Mouse (Mus musculus) heart, embryonic 12.5 days (tissue): ENCODE results near the gene Tas2r104. TPM values are rescaled to one million over a fixed set of nuclear protein-coding genes. Genes with fewer than 3 reads are reported as not detected.

Source experiments
- ATAC-seq: fragments of 200-750 bp; cut with Nextera tagmentation; 2 replicates; pipeline ENCODE4 v1.8.0; 2017; ENCODE audit warnings: moderate TSS enrichment, moderate library complexity; ENCODE audit not compliant: insufficient number of reproducible peaks, low FRiP score
- H3K27ac ChIP-seq: fragments of 300-500 bp; sonication (generic); 2 replicates; pipeline ENCODE4 v1.5.1; 2016; ENCODE audit warnings: mild to moderate bottlenecking, moderate library complexity; ENCODE audit not compliant: poor library complexity, severe bottlenecking
- H3K27me3 ChIP-seq: fragments of 300-500 bp; sonication (generic); replicated peaks from 2 replicates; pipeline ENCODE4 v1.6.1; 2016; ENCODE audit warnings: mild to moderate bottlenecking, moderate library complexity
- H3K36me3 ChIP-seq: fragments of 300-500 bp; sonication (generic); 2 replicates; pipeline ENCODE4 v1.6.1; 2016; ENCODE audit warnings: mild to moderate bottlenecking, moderate library complexity
- H3K4me1 ChIP-seq: fragments of 300-500 bp; sonication (generic); replicated peaks from 2 replicates; pipeline ENCODE4 v1.6.1; 2016; ENCODE audit warnings: mild to moderate bottlenecking
- H3K4me2 ChIP-seq: fragments of 300-500 bp; sonication (generic); 2 replicates; pipeline ENCODE4 v1.6.1; 2016; ENCODE audit warnings: mild to moderate bottlenecking, moderate library complexity
- H3K4me3 ChIP-seq: fragments of 300-500 bp; sonication (generic); 2 replicates; pipeline ENCODE4 v1.5.1; 2016; ENCODE audit warnings: mild to moderate bottlenecking
- H3K9ac ChIP-seq: fragments of 300-500 bp; sonication (generic); 2 replicates; pipeline ENCODE4 v1.6.1; 2016; ENCODE audit warnings: mild to moderate bottlenecking, moderate library complexity
- H3K9me3 ChIP-seq: fragments of 300-500 bp; sonication (generic); replicated peaks from 2 replicates; pipeline ENCODE4 v1.6.1; 2016; ENCODE audit warnings: mild to moderate bottlenecking, moderate library complexity
- WGBS: fragments of 180-500 bp; shearing (Covaris S2); methylation state at CpG from one replicate; pipeline ENCODE4 v1.1.7; 2016; 5-methylcytosine and 5-hydroxymethylcytosine counted together
- polyA plus RNA-seq: library from polyadenylated mRNA; unstranded; fragments of >200 nt; fragmentation: Nextera tagmentation; extraction: Ambion mirVana; gene quantifications from 2 replicates; pipeline ENCODE4 v1.2.1, GENCODE M21; 2016

Tas2r104 gene
- not detected in 2 replicates for polyA plus RNA-seq

GRCm38 (mm10) chr6:131685644-131686043 lies at the start of gene Tas2r104:
Tas2r104 (minus strand) TSS chr6:131685744.
- H3K36me3 ChIP-seq: no peaks in the 10 kb centered on the region
- H3K27ac ChIP-seq: no peak within 1 kb of the TSS
- no peak for ATAC-seq
- H3K27me3 ChIP-seq: no peaks in the 10 kb centered on the region
- peaks cover 3% of the 10 kb centered on the region; the same call in 1 of the 2 replicates for H3K9me3 ChIP-seq
- no peak within 1 kb of the TSS for H3K4me3 ChIP-seq
- no peaks in the 10 kb centered on the region for H3K4me1 ChIP-seq
- no peak within 1 kb of the TSS for H3K4me2 ChIP-seq
- no peak within 1 kb of the TSS for H3K9ac ChIP-seq
- 63% methylated on average over 1 of the region's 1 CpGs for WGBS

DNA sequence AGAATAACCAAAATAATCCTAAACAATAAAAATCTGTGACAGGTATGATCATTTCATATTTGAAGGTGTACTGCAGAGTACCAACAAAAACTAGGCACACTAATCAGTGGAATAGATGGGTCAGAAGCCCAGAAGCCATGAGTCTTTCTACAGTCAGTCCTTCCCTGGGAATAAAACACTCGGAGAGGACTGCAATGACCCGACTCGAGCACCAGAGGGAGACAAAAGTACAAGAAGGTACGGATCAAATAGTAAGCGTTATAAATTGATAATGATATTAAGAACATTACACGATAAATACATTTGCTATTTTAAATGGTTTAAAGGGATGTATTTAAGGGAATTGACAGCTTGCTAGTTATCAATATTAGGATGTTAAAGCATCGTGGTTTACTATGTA lies 27.3 kb upstream of the Tas2r104 start:
- no peak for ATAC-seq
- Histone ChIP-seq H3K9ac (no peak overlapping the region), H3K9me3 (0 out of 2 replicates have a peak, but pooled peaks cover 11% of the 10 kb centered on the region), H3K4me2 (no peak overlapping the region), H3K27me3 (no peaks in the 10 kb centered on the region), H3K27ac (no peak overlapping the region), H3K36me3 (no peaks in the 10 kb centered on the region), H3K4me1 (no peaks in the 10 kb centered on the region), H3K4me3 (no peak overlapping the region)
- WGBS: 32% methylated on average over 7 of the region's 7 CpGs

DNA sequence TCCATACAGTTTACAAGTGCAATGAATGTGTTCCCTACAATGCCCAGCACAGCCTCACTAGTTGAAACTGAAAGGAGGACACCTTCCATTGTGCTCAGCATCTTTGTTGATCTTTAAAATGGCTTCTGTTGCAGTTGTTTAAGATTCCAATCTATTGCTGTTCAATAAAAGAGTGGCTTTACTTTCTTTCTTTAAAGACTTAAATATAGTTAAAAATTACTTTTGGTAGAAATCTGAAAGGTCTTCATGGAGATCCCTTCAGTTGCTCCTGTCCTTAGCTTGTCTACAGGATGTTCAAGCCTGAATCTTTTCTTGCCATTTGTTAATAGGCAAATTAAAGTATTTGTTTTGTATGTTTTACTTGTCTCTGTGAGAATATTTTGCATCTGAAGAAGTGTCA lies 4.4 kb upstream of the Tas2r104 start, which contains the start of gene Tas2r114:
Gene Tas2r114 (minus strand): TSS at position 101 of the 400 bp plus-strand sequence.
- no peak for ATAC-seq
- Histone ChIP-seq H3K4me3 (no peak within 1 kb of the TSS), H3K4me1 (no peaks in the 10 kb centered on the region), H3K4me2 (no peak within 1 kb of the TSS), H3K9ac (no peak within 1 kb of the TSS), H3K36me3 (no peaks in the 10 kb centered on the region), H3K9me3 (peaks cover 8% of the 10 kb centered on the region), H3K27me3 (no peaks in the 10 kb centered on the region), H3K27ac (no peak within 1 kb of the TSS)

- H3K27me3 ChIP-seq: no peaks in the 10 kb centered on the region
- H3K27ac ChIP-seq: no peak within 1 kb of the TSS
- H3K4me1 ChIP-seq: no peaks in the 10 kb centered on the region
- no peak within 1 kb of the TSS for H3K4me2 ChIP-seq
- no peak within 1 kb of the TSS for H3K4me3 ChIP-seq
- WGBS: 77% methylated on average over 1 of the region's 1 CpGs
- H3K9me3 ChIP-seq: peaks cover 11% of the 10 kb centered on the region
- no peaks in the 10 kb centered on the region for H3K36me3 ChIP-seq
- ATAC-seq: no peak
- H3K9ac ChIP-seq: no peak within 1 kb of the TSS
Measured at GRCm38 (mm10) chr6:131687395-131687794, 1.9 kb upstream of the Tas2r104 start, which contains the start of gene Tas2r105. Tas2r105 (minus strand) TSS chr6:131687495.

DNA sequence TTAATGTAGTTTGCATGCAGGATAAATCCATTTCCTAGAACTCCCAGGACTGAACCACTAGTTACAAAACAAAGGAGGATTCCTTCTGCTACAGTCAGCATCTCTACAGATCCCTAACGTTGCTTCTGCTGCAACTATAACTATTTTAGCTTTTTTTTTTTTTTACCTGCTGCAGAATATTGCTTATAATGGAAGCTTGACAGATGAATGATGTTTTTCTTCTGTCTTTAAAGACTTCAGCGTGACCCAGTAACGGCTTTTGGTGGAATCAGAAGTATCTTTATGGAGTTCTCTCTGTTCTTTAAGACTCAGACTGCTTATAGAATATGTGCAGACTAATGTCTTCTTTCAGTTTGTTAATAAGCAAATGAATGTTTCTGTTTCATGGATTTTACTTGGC lies 6.8 kb downstream of the Tas2r104 start, which contains the start of gene Tas2r106:
Gene Tas2r106 (minus strand): TSS at position 101 of the 400 bp plus-strand sequence.
- no peak within 1 kb of the TSS for H3K9ac ChIP-seq
- H3K4me3 ChIP-seq: no peak within 1 kb of the TSS
- WGBS: 61% methylated on average over 3 of the region's 3 CpGs
- H3K27ac ChIP-seq: no peak within 1 kb of the TSS
- no peak for ATAC-seq
- no peaks in the 10 kb centered on the region for H3K36me3 ChIP-seq
- H3K27me3 ChIP-seq: no peaks in the 10 kb centered on the region
- H3K9me3 ChIP-seq: peaks cover 8% of the 10 kb centered on the region
- H3K4me2 ChIP-seq: no peak within 1 kb of the TSS
- H3K4me1 ChIP-seq: no peaks in the 10 kb centered on the region

DNA sequence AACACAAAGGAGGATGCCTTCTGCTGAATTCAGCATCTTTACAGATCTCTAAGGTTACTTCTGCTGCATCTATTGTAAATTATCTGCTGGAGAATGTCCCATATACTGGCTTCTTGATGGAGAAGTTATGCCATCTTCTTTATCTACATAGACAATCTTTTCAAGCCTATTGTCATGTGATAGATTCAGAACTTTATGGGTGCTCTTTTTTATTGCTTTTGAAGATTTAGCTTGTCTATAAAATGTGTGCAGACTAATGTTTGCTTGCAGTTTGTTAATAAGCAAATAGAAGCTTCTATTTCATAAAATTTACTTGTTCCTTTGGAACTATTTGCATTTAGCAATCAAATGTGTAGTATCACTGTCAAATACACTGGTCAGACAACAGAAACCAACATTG lies 25.5 kb downstream of the Tas2r104 start, which contains the start of gene Tas2r107:
Gene Tas2r107 (minus strand): TSS at position 101 of the 400 bp plus-strand sequence.
- Histone ChIP-seq H3K4me1 (no peaks in the 10 kb centered on the region), H3K27ac (no peak within 1 kb of the TSS)
- ATAC-seq: no peak

More for the DNA sequence above, 25.5 kb downstream of the Tas2r104 start, which contains the start of gene Tas2r107:
- H3K9me3 ChIP-seq: peaks cover 10% of the 10 kb centered on the region
- H3K27me3 ChIP-seq: no peaks in the 10 kb centered on the region
- H3K4me3 ChIP-seq: no peak within 1 kb of the TSS
- no peak within 1 kb of the TSS for H3K9ac ChIP-seq
- no peaks in the 10 kb centered on the region for H3K36me3 ChIP-seq
- no peak within 1 kb of the TSS for H3K4me2 ChIP-seq

Other genes starting within 250 kb of the Tas2r104 start
- not detected in 2 replicates for gene 5430401F13Rik, start 199.3 kb downstream of the Tas2r104 start, polyA plus RNA-seq
- gene Gm6619, start 199.3 kb downstream of the Tas2r104 start, polyA plus RNA-seq: not detected in 2 replicates
- gene Tas2r130, start 54.8 kb downstream of the Tas2r104 start, polyA plus RNA-seq: not detected in 2 replicates
- not detected in 2 replicates for gene Tas2r107, start 25.6 kb downstream of the Tas2r104 start, polyA plus RNA-seq
- not detected in 2 replicates for gene Tas2r106, start 6.9 kb downstream of the Tas2r104 start, polyA plus RNA-seq
- gene Tas2r105, start 1.8 kb upstream of the Tas2r104 start, polyA plus RNA-seq: not detected in 2 replicates
- not detected in 2 replicates for gene Tas2r114, start 4.3 kb upstream of the Tas2r104 start, polyA plus RNA-seq